Mouse (Mus musculus) monocyte, adult 5-6 weeks (primary cell): ENCODE results near the gene Wipf1. TPM values are rescaled to one million over a fixed set of nuclear protein-coding genes. Genes with fewer than 3 reads are reported as not detected.

Experiments used
- total RNA-seq: library from RNA; stranded (forward); fragments of 200-1000, 200-491, 200-594 nt; gene quantifications from 3 replicates; pipeline ENCODE4 v1.2.3, GENCODE M21; 2017

Wipf1 gene
- total RNA-seq, 1 experiment from 2014 or later = 54.2 TPM

Other genes starting within 250 kb of the Wipf1 start
- 6.3 to 13.4 TPM (median 10.3 TPM) in 3 replicates for gene Scrn3, start 217.1 kb downstream of the Wipf1 start, total RNA-seq
- 25.7 to 34.2 TPM (median 30.7 TPM) in 3 replicates for gene Cir1, start 217.0 kb downstream of the Wipf1 start, total RNA-seq
- gene Gpr155, start 143.2 kb downstream of the Wipf1 start, total RNA-seq = 13.7 to 14.4 TPM (median 13.8 TPM) in 3 replicates
- not detected in 3 replicates for gene Chrna1, start 50.6 kb upstream of the Wipf1 start, total RNA-seq
- gene Chn1, start 245.6 kb upstream of the Wipf1 start, total RNA-seq = 0.11 TPM in 1 of 3 replicates, not detected in the others